Mouse (Mus musculus) lung, postnatal 14 days (tissue): ENCODE results near the gene Zfp46.
A peak's percentile ranks its signal among the peaks of the same experiment; 100 is the strongest.

ENCODE experiments used
- DNase-seq: peaks from one replicate; pipeline ENCODE4 v3.0.0; 2021

Gene Zfp46

GRCm38 (mm10) chr4:136268912-136269311, 15.6 kb upstream of the Zfp46 start:
- DNase-seq = no peak

- DNase-seq = no peak
Measured at GRCm38 (mm10) chr4:136270648-136271047, 13.8 kb upstream of the Zfp46 start.

- DNase-seq = no peak
Measured at GRCm38 (mm10) chr4:136281097-136281496, 3.4 kb upstream of the Zfp46 start.

GRCm38 (mm10) chr4:136281611-136282010, 2.9 kb upstream of the Zfp46 start:
- DNase-seq = no peak

GRCm38 (mm10) chr4:136282621-136283480, 1.6 kb upstream of the Zfp46 start:
- DNase-seq = peak; percentile 35

GRCm38 (mm10) chr4:136283783-136284182, 700 bp upstream of the Zfp46 start:
- no peak for DNase-seq

GRCm38 (mm10) chr4:136284891-136285290, 408 bp downstream of the Zfp46 start:
- no peak for DNase-seq

- DNase-seq = peak; percentile 92
Measured at GRCm38 (mm10) chr4:136285348-136285810, 896 bp downstream of the Zfp46 start.

GRCm38 (mm10) chr4:136285811-136286371, 1.4 kb downstream of the Zfp46 start:
- DNase-seq = peak; percentile 96

GRCm38 (mm10) chr4:136289918-136290780, 5.7 kb downstream of the Zfp46 start:
- DNase-seq = no peak

GRCm38 (mm10) chr4:136290781-136291595, 6.5 kb downstream of the Zfp46 start:
- no peak for DNase-seq

GRCm38 (mm10) chr4:136291692-136292091, 7.2 kb downstream of the Zfp46 start:
- no peak for DNase-seq

GRCm38 (mm10) chr4:136295941-136296340, 11.5 kb downstream of the Zfp46 start:
- DNase-seq = no peak

GRCm38 (mm10) chr4:136302462-136302861, 18.0 kb downstream of the Zfp46 start:
- DNase-seq = no peak

GRCm38 (mm10) chr4:136304181-136304580, 19.7 kb downstream of the Zfp46 start:
- peak; percentile 50 for DNase-seq

- no peak for DNase-seq
Measured at GRCm38 (mm10) chr4:136308355-136308754, 23.9 kb downstream of the Zfp46 start.

GRCm38 (mm10) chr4:136309780-136310179, 25.3 kb downstream of the Zfp46 start:
- DNase-seq = peak; percentile 51

GRCm38 (mm10) chr4:136310229-136311041, 26.0 kb downstream of the Zfp46 start, which contains the start of gene Hnrnpr:
Hnrnpr (plus strand) TSS chr4:136310942.
- DNase-seq = peak; percentile 100

- peak; percentile 58 for DNase-seq
Measured at GRCm38 (mm10) chr4:136311042-136311999, 26.8 kb downstream of the Zfp46 start.

GRCm38 (mm10) chr4:136312616-136313015, 28.1 kb downstream of the Zfp46 start:
- DNase-seq = no peak
